8 mouse cellular contexts compared by ENCODE assay signal in genomic region chr7:138919156-138919944, GRCm38 (mm10). TPM values are rescaled to one million over a fixed set of nuclear protein-coding genes. Genes with fewer than 3 reads are reported as not detected.
DNase-seq lines count a peak whose midpoint lies in the region; ATAC-seq and TF ChIP-seq lines count a peak whose summit lies in the region.

No protein-coding gene starts in this region.

- TF ChIP-seq POLR2A in myocyte (IDR thresholded peaks at IDR 0.05; ENCODE audit: insufficient read length, low read depth), result no peak
- TF ChIP-seq POLR2A in testis, adult 2 months (IDR thresholded peaks at IDR 0.05; ENCODE audit: control insufficient read depth, low read depth, low read length), result no peak

- H3ac ChIP-seq in myocyte (ENCODE audit: control insufficient read depth, insufficient read length), result no peak overlapping the region

- intact Hi-C loops in left cerebral cortex, adult 2 months (cut with DNase I), result no loop called here
- intact Hi-C loops in gastrocnemius, postnatal 14 days (cut with DNase I; ENCODE audit: low total_unique reads), result no loop called here

- peak overlapping the region; percentile 60 for H3K4me2 ChIP-seq in liver, embryonic 13.5 days
- peak overlapping the region; percentile 75 for H3K4me2 ChIP-seq in myocyte (ENCODE audit: low read depth)

- peak overlapping the region; percentile 46 for H3K9ac ChIP-seq in liver, embryonic 13.5 days

- no peaks in the 10 kb centered on the region for H3K9me3 ChIP-seq in liver, embryonic 13.5 days (replicated peaks)

- H3K4me1 ChIP-seq in liver, embryonic 13.5 days (replicated peaks), result peaks cover 17% of the 10 kb centered on the region
- H3K4me1 ChIP-seq in testis, adult 2 months (ENCODE audit: control insufficient read depth, insufficient read depth, low read length), result peaks cover 8% of the 10 kb centered on the region

- ATAC-seq in liver, embryonic 13.5 days (ENCODE audit: low read depth), result peak; percentile 75

- 2% methylated on average over 26 of the region's 26 CpGs for WGBS in liver, embryonic 13.5 days (ENCODE audit: insufficient replicate concordance)

- peak overlapping the region; percentile 12 for H3K27ac ChIP-seq in left cerebral cortex, adult 2 months
- H3K27ac ChIP-seq in liver, embryonic 13.5 days, result peak overlapping the region; percentile 63
- peak overlapping the region; percentile 79 for H3K27ac ChIP-seq in testis, adult 2 months (ENCODE audit: control insufficient read depth, insufficient read depth, low read depth, low read length)

- H3K36me3 ChIP-seq in liver, embryonic 13.5 days, result no peaks in the 10 kb centered on the region
- no peaks in the 10 kb centered on the region for H3K36me3 ChIP-seq in myocyte (ENCODE audit: control insufficient read depth, insufficient read depth)
- H3K36me3 ChIP-seq in testis, adult 2 months (ENCODE audit: control insufficient read depth, insufficient read depth, low read length), result no peaks in the 10 kb centered on the region

- TF ChIP-seq CTCF in left cerebral cortex, adult 2 months (IDR thresholded peaks at IDR 0.05), result peak; percentile 43
- TF ChIP-seq CTCF in testis, adult 2 months (IDR thresholded peaks at IDR 0.05; ENCODE audit: control insufficient read depth, insufficient read depth, insufficient replicate concordance, low read depth, low read length), result no peak

- no peak for DNase-seq in left cerebral cortex, adult 2 months (ENCODE audit: extremely low spot score in 1 of 2, low spot score in 2 of 2)
- no peak for DNase-seq in left cerebral cortex, adult 11 months (ENCODE audit: low spot score)
- peak; percentile 45 to 50 for DNase-seq in cerebellum, postnatal 25 days
- DNase-seq in gastrocnemius, postnatal 14 days, result peak; percentile 69
- peak; percentile 43 for DNase-seq in induced T-regulatory cell, adult 2 months (ENCODE audit: low read depth)
- peak; percentile 55 for DNase-seq in liver, embryonic 13.5 days

- H3K79me2 ChIP-seq in myocyte (ENCODE audit: control insufficient read depth, insufficient read depth), result no peaks in the 10 kb centered on the region

- H3K4me3 ChIP-seq in left cerebral cortex, adult 2 months, result peak overlapping the region; percentile 47
- peak overlapping the region; percentile 36 for H3K4me3 ChIP-seq in liver, embryonic 13.5 days (replicated peaks)
- H3K4me3 ChIP-seq in myocyte, result peak overlapping the region; percentile 4
- H3K4me3 ChIP-seq in testis, adult 2 months (ENCODE audit: control insufficient read depth, low read depth, low read length), result peak overlapping the region; percentile 57

- no peaks in the 10 kb centered on the region for H3K27me3 ChIP-seq in liver, embryonic 13.5 days
- H3K27me3 ChIP-seq in myocyte (ENCODE audit: control insufficient read depth, insufficient read depth, insufficient read length), result peaks cover 11% of the 10 kb centered on the region
- H3K27me3 ChIP-seq in testis, adult 2 months (ENCODE audit: control insufficient read depth, insufficient read depth, low read length), result no peaks in the 10 kb centered on the region

TF ChIP-seq in myocyte, 11 proteins besides CTCF, POLR2A, EP300 and RAD21:
- no peak for TF ChIP-seq MYOD1 (IDR thresholded peaks at IDR 0.05; ENCODE audit: control insufficient read depth in 1 of 3, insufficient read length in 2 of 3, low read depth in 2 of 3)
- TF ChIP-seq TCF12 (IDR thresholded peaks at IDR 0.05; ENCODE audit: insufficient read depth, poor library complexity, severe bottlenecking), result no peak
- TF ChIP-seq REST (IDR thresholded peaks at IDR 0.05; ENCODE audit: insufficient read depth, insufficient read length), result no peak
- TF ChIP-seq MAX (IDR thresholded peaks at IDR 0.05; ENCODE audit: low read depth), result no peak
- no peak for TF ChIP-seq CEBPB (IDR thresholded peaks at IDR 0.05; ENCODE audit: insufficient read depth, poor library complexity, severe bottlenecking)
- TF ChIP-seq USF1 (IDR thresholded peaks at IDR 0.05; ENCODE audit: low read depth), result no peak
- no peak for TF ChIP-seq TCF3 (IDR thresholded peaks at IDR 0.05; ENCODE audit: insufficient read length, low read depth)
- no peak for TF ChIP-seq POLR2AphosphoS2 (IDR thresholded peaks at IDR 0.05; ENCODE audit: insufficient read length, low read depth)
- TF ChIP-seq SRF (IDR thresholded peaks at IDR 0.05; ENCODE audit: control insufficient read depth, insufficient read length, low read depth), result no peak
- no peak for TF ChIP-seq MYOG (IDR thresholded peaks at IDR 0.05; ENCODE audit: control insufficient read depth in 1 of 3, insufficient read depth in 1 of 3, insufficient read length in 2 of 3, low read depth in 2 of 3)
- no peak for TF ChIP-seq E2F4 (IDR thresholded peaks at IDR 0.05; ENCODE audit: insufficient read depth)

RNA-seq across cellular contexts. Expression of gene Bnip3, which starts 10.0 kb away (rescaled TPM):
- 100 to 1,000 TPM; 128 to 136 TPM for total RNA-seq in left cerebral cortex, adult 2 months (2021)
- total RNA-seq in gastrocnemius, postnatal 14 days (2021), result 100 to 1,000 TPM in 1 of 2 experiments, 10 to 100 TPM in 1; 96.4 to 147 TPM
- 51.3 and 56.6 TPM in 2 replicates for polyA plus RNA-seq in liver, embryonic 13.5 days (2015; fragmentation: Nextera tagmentation; extraction: Ambion mirVana)
- polyA plus RNA-seq in myocyte (2012; fragmentation: generic; extraction: Trizol), result 49.7 TPM
- 8.0 and 8.8 TPM in 2 replicates for polyA plus RNA-seq in testis, adult 2 months (2012; rRNA removed)

RNA-seq across cellular contexts. Expression of gene Jakmip3, which starts 21.2 kb away (rescaled TPM):
- 10 to 100 TPM; 54.0 to 54.7 TPM for total RNA-seq in left cerebral cortex, adult 2 months (2021)
- total RNA-seq in gastrocnemius, postnatal 14 days (2021), result not detected
- 0.03 TPM in 1 of 2 replicates, not detected in the other for polyA plus RNA-seq in liver, embryonic 13.5 days (2015; fragmentation: Nextera tagmentation; extraction: Ambion mirVana)
- polyA plus RNA-seq in myocyte (2012; fragmentation: generic; extraction: Trizol), result 0.01 TPM
- polyA plus RNA-seq in testis, adult 2 months (2012; rRNA removed), result 3.3 and 3.6 TPM in 2 replicates

Comparison
In these comparisons a context has a peak if more than half of its experiments do, and no peak if none do; other contexts are left out.
1. DNase-seq: peak in cerebellum, postnatal 25 days (2 of 2), gastrocnemius, postnatal 14 days (single experiment), induced T-regulatory cell, adult 2 months (single experiment) and liver, embryonic 13.5 days (single experiment); none in left cerebral cortex, adult 2 months (0 of 2) and left cerebral cortex, adult 11 months (single experiment).
2. H3K27ac ChIP-seq: peak in every context shown above with its lines; median percentile 79 in testis, adult 2 months; 63 in liver, embryonic 13.5 days; 12 in left cerebral cortex, adult 2 months.
3. H3K4me3 ChIP-seq: peak in every context shown above with its lines; median percentile 57 in testis, adult 2 months; 47 in left cerebral cortex, adult 2 months; 36 in liver, embryonic 13.5 days; 4 in myocyte.